Mouse (Mus musculus) naive thymus-derived CD4-positive, alpha-beta T cell, adult 2 months (primary cell): ENCODE measurements at regions not wholly inside any gene's neighbourhood (a gene's known extent, or its start where the extent isn't known, plus 50 kb on each side); places are given as distances from the start of the nearest gene placed in this dataset.
"Not testable (repeated sequence)": the region's sequence is repeated elsewhere in the genome, so short reads cannot be mapped to it uniquely, and the experiment has no call there.

Experiments
- DNase-seq: peaks from one replicate; pipeline ENCODE4 v3.0.0-alpha.2; 2011; ENCODE audit warnings: low read depth

DNA sequence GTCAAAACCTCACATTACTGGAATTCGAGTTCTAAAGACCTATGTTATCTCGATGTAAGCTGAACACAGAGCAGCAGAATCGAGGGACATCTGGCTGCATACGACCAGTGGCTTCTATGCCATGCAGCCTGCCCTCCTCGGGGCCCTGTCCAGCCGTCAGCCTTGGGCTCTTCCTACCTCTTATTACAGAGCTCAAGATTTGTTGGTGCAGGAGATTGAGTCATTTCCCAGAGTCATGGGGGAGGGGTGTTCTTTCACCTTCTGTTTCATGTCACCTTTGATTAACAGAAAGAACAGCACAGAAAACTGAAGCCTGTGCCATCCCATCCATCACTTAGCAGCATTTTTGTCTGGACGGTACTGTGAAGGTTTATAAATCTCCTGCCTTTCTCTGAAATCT is 52.1 kb downstream of the Sst start:
- no peak for DNase-seq

DNA sequence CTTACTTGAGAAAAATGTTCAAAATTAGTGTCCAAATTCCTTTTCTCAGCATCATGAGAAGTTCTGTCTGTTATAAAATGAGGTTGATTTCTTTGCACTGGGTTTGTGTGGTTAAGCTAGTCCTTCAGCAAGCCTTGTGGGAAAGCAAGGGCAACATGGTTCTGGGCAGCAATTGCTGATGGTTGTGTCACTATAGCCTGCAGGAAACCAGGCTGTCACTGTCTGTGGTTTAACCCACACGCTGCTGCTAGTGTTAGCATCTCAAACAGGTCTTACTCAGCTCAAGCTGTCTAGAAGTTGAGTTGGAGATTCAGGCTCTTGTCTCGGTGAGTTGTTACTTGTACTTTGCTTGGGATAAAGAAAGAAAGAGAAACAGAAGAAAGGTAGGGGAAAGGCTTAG is 52.6 kb downstream of the Sst start:
- DNase-seq: no peak

DNA sequence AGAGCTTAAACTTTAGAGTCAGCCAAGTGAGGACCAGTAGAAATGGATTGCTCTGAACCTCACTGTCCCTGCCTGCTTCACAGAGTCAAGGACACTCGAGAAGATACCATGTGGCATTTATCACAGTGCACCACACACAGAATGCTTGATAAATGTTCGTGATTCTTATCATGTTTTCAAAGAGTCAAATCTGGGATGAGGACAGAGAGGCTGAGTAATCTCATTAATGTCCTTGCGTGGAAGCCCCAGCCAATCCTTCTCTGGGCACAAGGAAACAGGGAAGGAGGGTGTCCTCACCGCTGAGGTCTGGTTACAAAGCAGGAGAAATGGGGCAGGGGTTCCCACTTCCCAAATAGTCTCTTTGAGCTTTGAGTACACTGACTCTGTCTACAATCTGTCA is 55.8 kb downstream of the Sst start:
- DNase-seq: no peak

DNA sequence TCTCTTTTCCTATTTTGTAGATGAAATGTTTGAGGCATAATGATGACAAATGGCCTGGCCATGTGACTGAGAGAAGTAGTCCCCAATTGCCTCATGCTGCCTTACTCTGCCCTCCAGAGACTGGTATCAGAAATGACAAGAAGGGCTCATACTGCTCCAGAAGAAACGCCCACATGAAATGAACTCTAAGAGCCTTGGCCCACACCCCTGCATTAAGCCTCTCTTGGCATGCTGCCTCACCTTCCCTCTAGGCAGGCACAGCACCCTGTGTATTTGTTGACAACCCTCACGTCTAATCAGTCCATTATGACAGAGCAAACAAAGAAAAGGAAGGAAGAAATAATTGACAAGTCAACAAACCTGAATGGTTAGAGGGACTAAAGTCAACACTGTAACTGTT is 57.2 kb downstream of the Sst start:
- no peak for DNase-seq

DNA sequence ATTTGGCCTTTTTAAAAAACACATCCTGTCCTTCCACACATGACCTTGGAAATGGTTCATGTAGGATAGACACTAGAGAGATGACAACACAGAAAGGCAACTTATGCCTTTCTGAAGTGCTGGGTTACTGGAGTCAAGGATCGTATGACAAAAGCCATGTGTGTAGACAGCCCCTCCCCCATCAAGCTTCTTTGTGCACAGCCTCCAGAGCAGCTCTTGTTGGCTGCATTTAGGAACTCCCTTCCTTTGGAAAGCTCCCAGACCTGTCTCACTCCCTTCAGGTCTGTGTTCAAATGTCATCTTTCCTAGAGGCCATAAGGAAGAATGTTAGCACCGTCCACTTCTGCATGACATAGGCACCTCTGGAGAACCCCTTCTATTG is 57.7 kb downstream of the Sst start:
- DNase-seq: no peak

DNA sequence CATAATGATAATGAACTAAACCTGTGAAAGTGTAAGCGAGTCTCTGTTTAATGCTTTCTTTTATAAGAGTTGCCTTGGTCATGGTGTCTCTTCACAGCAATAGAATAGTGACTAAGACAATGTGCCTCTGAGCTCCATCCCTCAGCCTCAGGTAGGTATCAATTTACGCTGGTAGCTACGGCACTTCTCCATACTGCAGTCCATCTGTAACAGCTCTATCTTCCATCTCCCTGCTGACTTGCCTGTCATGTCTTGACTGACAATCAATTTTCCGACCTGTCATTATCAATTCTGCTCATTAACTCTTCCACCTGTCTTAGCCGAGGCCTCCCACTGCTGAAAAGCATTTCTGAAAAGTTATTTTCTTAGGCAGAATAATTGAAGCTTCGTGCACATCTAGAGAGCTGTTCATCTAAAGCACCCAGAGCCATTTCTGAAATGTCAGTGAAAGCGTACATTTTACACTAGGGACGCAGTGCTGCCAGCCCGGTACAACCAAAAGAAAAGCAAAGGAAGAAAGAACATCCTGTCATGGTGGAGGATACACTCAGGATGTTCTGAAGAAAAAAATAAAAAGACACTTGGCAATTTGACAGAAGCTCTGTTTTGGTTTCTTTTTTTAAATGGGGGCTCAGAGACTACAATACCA is 58.2 kb downstream of the Sst start:
- DNase-seq: no peak

DNA sequence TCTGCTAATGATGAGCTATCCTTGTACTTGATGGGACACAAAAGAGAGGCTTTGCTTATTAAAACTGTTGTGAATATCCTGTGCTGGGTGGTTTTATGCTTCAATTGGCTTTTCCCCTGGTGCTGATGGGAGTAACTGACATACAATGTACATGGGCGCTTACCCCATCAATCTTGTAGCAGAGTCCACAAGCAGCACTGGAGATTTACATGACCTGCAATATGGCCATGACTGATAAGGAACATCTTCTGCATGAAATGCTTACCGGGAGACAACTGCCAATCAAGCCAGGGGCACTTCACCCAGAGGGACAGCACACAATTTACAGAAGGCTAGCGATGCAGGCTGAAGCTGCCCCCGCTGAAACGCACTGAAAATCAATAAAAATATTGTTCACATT is 65.1 kb downstream of the Sst start:
- DNase-seq: no peak

DNA sequence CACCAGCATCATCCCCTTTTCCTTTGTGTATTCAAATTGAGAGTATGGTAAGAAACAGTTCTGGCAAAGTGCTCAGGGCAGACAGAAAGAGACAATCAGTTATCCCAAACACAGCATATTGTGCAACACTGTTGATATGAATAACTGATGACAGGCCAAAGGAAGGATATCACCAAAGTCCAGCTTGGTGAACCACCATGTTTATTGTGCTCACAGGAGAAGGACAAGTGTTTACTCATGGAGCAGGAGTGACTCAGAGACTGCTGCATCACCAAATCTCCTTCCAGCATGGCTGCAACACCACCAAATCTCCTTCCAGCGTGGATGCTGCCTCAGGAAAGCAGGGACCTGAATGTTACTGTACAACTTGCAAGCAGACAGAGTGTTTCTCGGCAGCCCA is 105.5 kb downstream of the Sst start:
- no peak for DNase-seq

DNA sequence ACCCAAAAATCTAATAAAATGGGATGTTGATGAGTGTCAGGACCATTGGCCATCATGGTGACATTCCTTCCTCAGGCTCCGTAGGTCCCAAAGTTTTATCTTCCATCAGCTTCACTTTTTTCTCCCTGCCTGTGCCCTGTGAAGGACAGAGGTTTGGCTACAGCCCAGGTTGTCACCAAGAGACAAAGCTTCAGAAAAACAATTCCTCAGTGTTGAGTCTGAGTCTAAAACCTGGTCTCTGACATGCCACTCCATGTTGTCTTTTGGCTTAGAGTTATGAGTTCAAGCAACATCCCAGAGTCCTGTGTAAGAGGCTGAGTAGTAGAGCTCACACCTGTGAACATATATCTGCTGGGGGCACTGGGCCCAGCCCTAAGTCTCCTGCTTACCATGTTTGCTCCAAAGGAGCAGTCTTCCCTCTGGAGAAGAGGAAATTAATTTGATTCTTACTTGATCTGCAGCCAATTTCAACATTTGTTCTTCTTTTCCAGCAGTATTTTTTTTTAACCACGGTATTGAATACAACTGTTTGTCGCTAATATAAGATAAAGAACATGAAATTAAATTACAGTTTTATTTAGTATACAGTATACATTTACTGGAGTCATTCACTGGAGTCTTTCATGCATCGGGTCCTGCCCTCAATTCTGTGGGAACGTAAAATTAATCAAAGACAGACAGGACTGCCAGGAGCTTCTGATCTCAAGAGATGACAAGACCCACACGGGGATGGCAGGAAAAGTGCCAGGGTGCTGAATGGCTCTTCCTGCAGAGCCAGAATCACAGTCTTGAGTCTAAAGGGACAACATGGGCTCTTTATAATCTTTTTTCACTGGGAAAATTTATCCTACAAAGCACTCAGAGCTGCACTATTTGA is 106.5 kb downstream of the Sst start:
- DNase-seq: no peak

DNA sequence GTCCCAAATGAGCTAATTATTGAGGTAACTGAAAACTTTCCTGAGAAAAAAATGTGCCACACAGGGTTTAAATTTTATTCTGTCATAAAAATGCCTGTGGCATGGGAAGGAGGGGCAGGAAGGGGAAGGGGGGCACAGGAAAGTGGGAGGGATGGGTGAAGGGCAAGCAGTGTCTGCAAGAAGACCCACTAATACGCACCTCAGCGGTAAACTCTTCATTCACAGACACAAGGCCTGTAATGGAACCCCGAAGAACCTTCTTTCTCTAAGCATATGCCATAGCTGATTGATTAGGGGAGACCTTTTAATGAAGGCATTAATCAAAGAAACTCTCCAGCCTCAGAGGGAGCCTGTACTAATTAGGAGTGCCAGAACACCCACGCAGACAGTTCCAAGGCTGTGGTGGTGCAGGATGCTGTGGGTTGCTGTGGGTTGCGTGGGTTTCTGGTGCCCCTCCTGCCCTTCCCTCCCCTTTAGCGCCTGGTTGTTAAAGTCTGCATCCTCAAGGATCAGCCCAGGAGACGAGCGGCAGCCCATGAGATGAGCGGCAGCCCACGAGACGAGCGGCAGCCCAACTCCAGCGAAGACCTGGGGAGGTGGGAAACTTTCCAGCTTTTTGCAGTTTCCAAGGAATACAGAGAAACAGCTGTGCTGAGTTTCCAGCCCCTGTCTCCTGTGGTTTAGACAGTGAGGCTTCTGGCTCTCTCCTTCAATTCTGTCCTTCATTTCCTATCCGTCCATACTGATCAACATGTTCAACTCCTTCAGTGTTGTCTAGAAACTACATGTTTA is 110.1 kb downstream of the Sst start:
- no peak for DNase-seq

DNA sequence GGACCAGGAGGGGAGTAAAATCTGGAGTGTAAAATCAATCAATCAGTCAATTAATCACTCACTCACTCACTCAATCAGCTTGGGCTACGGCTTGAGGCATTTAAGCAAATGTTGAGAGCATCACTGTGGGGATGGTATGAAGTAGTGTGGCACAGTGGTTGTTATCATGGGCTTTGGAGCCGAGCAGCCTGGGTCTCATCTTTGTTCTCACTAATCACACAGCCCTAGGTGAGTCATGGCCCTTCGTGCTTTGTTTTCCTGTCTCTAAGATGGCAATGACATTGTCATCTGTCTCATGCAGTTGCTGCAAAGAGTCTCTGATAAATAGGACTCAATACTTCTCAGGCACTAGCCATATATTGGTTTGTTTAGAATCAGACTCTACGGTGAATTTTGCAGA is 112.9 kb downstream of the Sst start:
- DNase-seq: no peak

DNA sequence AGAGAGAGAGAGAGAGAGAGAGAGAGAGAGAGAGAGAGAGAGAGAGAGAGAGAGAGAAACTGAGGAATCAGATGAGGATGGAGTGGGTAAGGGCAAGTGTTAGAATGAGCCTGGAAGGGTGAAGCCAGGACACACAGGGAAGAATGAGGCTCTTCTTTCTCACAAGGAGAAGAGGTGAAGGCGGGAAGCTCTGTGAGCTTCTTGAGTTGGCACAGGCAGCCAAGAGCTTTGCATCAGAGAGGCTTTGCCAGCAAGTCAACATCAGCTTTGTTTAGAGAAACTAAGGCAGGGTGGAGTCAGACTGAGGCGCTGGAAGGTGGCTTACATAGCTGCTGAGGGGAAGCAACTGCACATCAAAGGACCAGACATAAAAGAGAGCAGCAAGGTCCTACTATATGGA is 113.7 kb downstream of the Sst start:
- DNase-seq: no peak

DNA sequence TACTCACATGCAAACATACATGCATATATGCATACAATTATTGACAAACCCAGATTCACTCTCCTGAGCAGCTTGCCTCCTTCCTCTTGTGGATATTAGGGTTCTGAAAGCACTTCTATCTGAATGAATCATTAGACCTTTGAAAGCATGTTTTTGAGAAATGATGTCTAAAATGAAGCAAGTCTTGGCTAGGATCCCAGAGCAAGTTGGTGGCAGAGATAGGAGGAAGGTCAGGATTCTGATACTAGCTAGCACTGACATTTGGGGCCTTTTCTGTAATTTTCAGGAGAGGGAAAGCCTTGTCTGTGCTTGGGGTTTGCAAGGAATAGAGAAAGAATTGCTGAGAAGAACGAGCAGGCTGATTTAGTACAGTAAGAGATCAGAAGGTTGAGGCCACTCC is 114.3 kb downstream of the Sst start:
- DNase-seq: no peak

DNA sequence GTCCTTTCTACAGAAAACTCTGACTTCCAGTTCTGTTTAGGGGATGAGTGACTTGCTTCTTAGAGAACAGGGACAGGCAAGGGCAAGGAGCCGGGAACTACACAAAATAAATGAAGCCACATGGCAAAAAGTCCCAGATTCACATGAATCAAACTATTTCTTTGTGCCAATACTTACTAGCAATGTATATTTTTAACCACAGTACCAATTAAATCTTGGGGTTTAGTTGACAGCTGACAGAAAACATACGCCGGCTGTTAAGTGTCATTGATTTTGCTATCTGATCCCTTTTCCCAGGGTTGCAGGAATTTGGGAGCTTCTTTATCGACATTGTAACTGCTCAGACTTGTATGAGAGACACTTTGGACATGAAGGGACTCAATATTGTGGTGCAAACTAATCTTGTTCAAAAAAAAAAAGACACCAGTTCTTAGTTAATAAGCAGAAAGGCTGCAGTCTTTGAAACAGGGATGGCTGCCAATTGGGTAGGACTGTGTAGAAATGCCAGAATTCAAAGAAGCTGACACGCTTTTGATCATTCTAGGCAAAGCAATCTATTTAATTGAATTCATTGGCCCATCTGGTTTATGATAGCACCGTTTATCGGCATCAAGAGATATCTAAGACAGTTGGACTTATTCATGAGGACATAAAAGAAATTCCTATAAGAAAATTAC is 132.5 kb downstream of the Sst start:
- no peak for DNase-seq

DNA sequence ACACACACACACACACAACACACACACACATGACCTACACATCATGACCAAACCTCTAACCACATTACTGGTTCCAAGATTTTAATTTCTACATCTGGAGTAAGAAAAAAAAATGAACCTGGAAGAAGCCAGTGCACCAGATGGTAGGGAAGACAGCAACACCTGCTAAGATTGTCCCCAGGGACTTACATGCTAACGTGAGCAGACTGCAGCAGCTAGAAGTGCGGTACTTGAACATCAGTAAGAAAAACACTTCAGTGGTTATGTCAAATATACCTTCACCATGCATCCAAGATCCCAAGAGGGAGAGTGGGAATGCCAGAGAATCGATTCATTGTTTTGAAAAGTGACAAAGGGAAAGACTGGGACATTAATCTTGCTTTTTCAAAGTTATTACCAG is 153.7 kb downstream of the Sst start:
- no peak for DNase-seq

DNA sequence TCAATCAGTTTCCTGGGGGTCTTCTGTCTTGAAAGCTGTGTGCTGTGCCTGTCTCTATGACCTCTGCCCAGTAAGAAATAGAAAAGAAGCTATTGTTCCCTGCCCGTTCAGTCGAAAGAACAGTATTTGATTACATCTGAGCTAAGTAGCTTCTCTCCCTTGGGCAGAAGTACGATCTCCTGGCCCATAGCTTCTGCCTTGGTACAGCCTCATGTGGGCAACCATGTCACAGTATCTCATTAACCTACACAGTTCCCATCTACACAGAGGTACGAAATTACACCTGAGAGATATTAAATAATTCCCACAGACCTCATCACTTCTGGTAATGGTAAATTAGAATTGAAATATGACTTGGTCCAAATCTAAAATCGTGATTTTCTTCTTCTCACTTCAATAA is 155.0 kb downstream of the Sst start:
- DNase-seq: no peak

DNA sequence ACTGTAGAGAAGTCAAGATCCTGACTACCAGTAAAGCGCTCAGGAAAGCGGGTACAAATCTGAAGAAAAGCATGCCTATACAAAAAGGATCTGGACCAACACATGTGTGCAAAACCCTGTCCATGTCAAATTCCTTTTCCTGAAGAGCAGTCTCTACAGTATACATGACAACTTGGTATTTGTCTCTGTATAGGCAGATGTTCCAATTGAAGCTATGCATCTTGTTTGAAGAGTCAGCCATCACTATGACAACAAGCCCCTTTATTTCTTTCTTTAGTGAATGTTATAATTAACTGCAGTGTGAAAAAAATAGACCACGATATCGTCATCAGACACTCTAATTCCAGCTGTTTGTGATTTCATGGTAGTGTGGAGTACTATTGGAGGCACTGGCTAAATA is 164.2 kb downstream of the Sst start:
- no peak for DNase-seq

DNA sequence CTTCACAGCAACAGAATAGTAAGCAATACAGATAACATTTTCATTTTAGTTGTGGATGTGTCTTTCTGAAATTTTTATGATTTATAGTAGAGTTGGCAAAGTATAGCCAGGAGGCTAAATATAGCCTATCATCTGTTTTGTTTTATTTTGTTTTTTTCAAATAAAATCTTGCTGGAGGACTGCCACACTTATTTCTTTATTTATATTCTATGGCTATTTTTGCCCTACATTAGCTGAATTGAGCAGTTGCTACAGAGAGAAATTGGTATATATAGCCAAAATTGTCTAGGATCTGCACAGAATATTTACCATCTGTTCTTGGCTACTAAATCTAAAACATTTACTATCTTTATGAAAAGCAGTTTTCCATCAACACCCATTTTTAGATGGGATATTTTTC is 169.0 kb downstream of the Sst start:
- no peak for DNase-seq

DNA sequence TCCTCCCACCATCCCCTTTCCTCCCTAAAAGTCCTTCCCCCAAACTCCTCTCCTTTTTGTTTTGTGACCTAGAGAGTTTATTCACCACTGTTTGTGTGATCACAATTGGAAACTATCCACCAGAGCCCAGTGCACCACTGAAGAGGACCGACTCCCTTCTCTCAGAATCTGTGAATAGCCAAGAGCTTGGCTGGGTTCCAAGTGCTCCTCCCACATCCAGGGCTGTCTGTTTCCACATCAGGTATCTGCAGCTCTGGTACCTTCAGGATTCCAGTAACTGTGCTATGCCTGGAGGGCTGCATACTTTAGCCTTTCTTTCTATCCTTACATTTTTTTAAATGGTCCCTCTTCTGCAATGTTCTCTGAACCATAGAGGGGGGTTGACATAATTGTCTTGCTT is 180.5 kb upstream of the Masp1 start:
- no peak for DNase-seq

DNA sequence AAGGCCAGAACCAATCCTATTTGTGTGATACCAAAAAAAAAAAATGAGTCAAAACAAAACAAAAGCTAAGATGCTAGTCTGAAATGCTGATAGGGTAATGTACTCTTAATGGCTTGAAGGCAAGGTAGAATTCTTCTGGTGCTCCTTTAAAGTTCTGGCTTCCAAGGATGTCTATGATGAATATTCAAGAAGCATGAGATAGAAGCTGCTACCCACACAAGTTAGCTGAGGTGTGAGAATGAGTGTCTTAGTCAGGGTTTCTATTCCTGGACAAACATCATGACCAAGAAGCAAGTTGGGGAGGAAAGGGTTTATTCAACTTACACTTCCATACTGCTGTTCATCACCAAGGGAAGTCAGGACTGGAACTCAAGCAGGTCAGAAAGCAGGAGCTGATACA is 173.6 kb upstream of the Masp1 start:
- DNase-seq: not testable (repeated sequence)

DNA sequence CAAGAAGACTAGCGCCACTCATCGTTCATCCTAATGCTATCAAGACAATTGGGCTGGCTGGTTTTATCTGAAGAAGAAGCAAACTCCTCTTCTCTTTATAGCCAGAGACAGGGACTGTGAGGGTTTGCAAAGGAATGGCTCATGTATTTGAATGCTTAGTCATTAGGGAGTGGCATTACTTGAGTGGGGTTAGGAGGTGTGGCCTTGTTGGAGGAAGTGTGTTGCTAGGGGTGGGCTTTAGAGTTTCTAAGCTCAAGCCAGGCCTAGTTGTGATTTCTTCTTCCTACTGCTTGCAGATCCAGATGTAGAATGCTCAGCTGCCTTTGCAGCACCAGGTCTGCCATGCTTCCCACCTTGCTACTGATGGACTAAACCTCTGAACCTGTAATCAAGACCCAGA is 169.4 kb upstream of the Masp1 start:
- DNase-seq: no peak

DNA sequence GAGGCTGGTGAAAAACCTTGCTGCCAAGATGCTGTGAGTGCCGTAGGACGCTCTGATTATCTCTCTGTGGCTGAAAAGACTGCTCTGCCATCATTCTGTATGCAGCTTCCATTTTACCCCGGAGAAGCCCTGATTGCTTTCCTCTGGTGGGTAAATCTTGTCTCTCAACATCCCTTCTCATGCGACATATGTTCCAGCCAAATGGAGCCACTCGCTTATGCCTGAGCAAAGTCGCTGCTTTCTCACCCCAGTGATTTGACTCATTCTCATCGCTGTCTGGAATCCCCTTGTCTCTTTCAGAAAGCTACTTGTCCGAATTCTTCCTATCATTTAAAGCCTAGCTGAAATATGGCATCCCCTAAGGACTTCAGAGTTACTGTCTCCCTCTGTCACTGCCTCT is 166.2 kb upstream of the Masp1 start:
- no peak for DNase-seq

DNA sequence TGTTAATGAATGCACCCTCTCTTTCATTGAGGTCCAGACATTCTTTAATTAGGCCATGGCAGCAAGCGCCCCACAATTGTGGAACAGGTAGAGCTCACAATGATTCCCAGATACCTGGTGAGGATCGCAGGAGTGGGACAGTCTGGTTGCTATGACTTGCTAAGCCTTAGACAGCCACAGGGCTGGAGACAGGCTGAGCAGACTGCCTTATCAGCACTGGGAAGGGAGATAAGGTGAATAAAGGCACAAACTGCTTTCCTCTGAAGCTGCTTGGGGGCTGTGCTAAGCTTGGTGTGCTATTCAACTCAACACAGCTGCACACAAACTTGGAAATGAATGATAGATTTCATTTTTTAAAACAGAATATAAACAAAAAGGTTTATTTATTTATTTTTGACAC is 159.8 kb upstream of the Masp1 start:
- no peak for DNase-seq
